Mouse (Mus musculus) ovary, adult 18-20 months (tissue): ENCODE data around the gene 1700088E04Rik.

Experiments
- DNase-seq: peaks from one replicate; pipeline ENCODE4 v3.0.0; 2022; ENCODE audit warnings: low spot score, mixed read lengths

1700088E04Rik gene

GRCm38 (mm10) chr15:79140866-79141565, at the start of gene 1700088E04Rik, which contains the start of gene Polr2f:
Gene 1700088E04Rik, minus strand, starts transcription at chr15:79141253.
Gene Polr2f, plus strand, starts transcription at chr15:79141009.
- DNase-seq = peak; percentile 90

- no peak for DNase-seq
Measured at GRCm38 (mm10) chr15:79187819-79188218, 46.8 kb upstream of the 1700088E04Rik start.

DNA sequence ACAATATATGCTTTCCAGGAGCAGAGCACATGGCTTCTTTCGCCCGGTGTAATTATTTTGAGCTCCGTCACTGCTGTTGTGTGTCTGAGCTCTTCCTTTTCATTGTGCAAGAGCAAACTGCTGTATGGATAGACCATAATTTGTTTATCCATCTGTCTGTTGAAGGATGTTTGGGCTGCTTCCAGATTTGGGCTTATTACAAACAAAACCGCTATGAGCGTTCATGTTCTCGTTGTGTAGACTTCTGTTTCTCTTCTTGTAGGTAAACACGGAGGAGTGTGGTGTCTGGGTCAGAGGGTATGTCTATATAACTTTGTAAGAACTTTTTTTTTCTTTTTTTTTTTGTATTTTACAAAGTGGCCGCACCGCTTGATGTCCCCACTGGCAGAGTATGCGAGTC, 44.2 kb upstream of the 1700088E04Rik start:
- no peak for DNase-seq

GRCm38 (mm10) chr15:79176905-79177304, 35.9 kb upstream of the 1700088E04Rik start:
- DNase-seq = no peak

DNA sequence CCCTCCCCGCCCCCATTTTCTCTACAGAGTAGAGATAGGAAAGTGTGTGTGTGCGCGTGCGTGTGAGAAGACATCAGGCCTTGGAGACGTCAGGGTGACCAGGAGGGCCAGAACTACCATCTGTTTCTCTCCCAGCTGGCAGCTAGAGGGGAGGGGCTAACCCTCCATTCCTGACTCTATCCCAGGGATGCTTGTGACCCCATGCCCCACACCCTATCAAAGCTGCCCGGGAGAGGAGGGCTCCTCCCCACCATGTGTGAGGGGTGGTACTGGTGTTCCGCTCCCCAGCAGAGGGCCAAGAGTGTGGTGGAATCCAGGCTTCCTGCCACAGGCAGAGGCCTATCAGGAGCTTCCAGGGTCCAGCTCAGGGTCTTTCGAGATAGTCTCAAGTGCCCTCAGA, 25.7 kb upstream of the 1700088E04Rik start:
- DNase-seq = no peak

DNA sequence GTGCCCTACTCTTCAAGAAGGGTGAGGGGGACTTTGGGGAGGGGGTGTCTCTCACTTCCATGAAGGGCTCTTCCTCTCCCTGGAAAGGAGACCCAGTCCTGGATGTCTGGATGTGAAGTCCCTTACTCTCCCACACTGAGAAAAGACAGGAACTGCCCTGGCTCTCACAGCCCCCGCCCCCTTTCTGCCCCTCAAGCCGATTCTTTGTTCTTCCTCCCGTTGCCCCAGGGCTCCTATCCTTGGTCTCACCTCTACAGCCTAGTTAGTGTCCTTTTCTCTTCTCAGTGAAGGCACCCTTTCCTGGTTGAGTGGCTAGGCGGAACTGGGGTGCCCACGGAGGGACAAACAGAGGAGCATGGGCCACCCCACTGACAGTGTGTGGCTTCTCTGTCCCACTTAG, 24.1 kb upstream of the 1700088E04Rik start, which contains the start of gene Sox10:
Sox10 (minus strand) TSS at position 101 of the 400 bp plus-strand sequence.
- DNase-seq = no peak

GRCm38 (mm10) chr15:79164251-79164650, 23.2 kb upstream of the 1700088E04Rik start:
- no peak for DNase-seq

DNA sequence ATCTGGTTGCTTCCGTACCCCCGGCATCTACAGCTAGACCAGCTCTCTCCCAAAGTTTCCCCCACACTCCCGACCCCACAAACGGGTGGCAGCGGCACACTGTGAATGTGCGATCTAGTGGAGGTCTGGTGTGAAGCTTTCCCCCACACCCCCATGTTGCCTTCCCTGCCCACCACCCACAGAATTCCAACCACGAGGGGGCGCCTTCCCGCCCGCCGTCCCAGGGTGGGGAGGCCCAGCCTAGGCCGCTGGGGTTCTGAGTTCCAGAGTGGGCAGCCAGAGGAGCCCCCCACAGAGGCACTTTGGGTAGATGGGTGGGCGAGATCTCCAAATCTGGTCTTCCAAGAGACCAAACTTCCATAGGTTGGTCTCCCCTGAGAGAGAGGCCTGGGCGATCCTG, 21.8 kb upstream of the 1700088E04Rik start:
- no peak for DNase-seq

DNA sequence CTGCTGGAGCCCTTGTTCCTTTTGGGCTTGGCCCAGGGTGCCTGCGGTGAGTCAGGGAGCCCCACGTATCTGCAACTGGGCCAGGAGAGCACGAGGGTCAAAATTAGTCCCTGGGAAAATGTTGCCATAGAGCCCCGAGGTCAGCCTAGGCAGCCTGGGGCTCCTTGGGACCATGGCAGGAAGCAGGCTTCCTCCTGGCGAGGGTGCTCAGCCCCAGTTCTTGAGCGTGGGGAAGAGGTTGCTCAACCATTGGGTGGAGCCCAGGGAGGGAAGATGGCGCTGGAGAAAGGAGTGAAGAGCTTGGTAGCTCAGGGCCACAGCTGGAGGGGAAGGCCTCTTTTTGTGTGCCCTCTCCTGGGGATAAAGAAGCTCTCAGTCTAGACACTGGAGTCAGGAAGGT, 21.2 kb upstream of the 1700088E04Rik start:
- no peak for DNase-seq

DNA sequence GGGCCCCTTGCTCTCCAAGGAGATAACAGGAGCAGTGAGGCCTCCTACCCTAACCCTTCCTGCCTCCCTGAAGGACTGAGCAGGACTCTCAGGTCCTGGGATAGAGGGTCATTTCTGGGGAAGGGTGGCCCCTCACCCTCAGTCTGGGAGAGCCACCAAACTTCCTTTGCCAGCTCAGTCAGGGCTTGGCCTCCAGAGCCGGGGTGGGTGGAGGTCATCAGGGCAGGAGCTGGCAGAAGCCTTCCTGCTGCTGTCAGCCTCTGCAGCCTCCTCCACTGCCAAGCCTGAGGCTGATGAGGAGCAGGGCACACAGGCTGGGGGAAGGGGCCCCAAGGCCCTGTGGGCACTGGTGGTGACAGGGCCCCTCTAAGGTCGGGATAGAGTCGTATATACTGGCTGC, 14.5 kb upstream of the 1700088E04Rik start:
- no peak for DNase-seq

- DNase-seq = no peak
Measured at GRCm38 (mm10) chr15:79152709-79153108, 11.7 kb upstream of the 1700088E04Rik start.

DNA sequence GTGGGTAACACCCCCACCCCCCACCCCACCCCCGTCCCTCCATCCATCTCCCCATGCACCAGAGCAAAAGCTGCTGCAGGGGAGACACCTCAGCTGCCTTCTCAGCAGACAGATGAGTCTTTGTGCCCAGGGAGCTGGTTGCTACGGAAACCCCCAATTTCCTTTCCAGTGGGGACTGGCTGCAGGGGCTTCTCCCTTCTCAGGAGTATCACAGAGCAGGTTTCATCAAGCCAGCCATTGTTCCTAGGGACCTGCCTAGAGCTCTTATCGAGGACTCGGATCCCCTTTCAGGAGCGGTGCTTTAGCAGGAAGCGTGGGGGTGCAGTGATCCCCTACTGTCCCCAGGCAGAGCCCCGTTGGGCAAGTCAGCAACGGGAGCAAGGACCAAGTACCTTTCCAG, 10.8 kb upstream of the 1700088E04Rik start:
- DNase-seq = no peak

GRCm38 (mm10) chr15:79148533-79148932, 7.5 kb upstream of the 1700088E04Rik start:
- peak; percentile 48 for DNase-seq

GRCm38 (mm10) chr15:79145522-79145921, 4.5 kb upstream of the 1700088E04Rik start:
- no peak for DNase-seq

DNA sequence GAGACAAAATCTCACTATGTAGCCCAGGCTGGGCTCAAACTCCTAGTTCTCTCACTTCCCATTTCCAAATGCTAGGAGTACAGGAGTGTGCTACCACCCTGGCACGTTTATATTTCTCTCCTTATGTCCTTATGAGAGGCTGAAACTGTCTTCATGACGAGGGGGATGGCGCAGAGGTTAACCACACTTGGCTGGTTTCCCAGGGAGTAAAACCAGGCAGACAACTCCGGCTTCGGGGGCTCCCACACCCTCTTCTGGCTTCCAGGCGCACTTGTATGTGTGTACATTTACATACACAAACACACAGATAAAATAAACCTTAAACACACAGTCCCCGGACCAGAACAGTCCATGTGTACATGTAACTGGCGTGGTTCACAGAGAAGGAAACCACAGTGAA, 3.0 kb upstream of the 1700088E04Rik start:
- DNase-seq = no peak

DNA sequence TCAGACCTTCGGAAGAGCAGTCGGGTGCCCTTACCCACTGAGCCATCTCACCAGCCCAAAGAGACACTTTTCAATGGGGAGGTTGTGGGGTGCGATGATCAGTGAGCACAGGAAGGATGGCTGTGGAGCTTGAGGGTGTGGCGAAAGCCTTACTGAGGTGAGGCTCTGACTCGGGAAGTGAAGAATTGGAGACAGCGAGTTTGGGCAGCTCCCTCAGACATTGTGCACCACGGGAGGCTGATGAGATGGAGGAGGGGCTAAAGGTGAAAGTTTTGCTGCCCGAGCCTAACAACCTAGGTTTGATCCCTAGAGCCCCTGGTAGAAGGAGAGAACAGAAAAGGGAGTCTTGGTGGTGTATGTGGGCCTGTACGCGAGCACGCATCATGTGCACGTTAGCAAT, 2.3 kb upstream of the 1700088E04Rik start:
- DNase-seq = no peak

- DNase-seq = no peak
Measured at GRCm38 (mm10) chr15:79141566-79141917, 489 bp upstream of the 1700088E04Rik start.

DNA sequence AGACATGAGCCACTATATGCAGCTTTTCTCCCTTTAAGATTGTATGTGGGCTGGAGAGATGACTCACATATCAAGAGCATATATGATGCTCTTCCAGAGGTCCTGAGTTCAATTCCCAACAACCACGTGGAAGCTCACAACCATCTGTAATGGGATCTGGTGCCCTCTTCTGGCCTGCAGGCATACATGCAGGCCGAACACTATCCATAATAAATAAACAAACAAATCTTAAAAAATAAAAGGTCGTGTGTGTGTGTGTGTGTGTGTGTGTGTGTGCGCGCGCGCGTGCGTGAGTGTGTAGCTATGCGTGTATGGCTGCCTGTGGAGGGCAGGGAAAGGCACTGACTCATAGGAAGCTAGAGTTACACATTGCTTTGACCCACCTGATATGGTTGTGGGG, 1.4 kb downstream of the 1700088E04Rik start:
- DNase-seq = no peak

- no peak for DNase-seq
Measured at GRCm38 (mm10) chr15:79135783-79136575, 5.1 kb downstream of the 1700088E04Rik start.

- DNase-seq = no peak
Measured at GRCm38 (mm10) chr15:79135332-79135731, 5.7 kb downstream of the 1700088E04Rik start.

GRCm38 (mm10) chr15:79134496-79135270, 6.4 kb downstream of the 1700088E04Rik start:
- DNase-seq = no peak

GRCm38 (mm10) chr15:79133191-79133661, 7.8 kb downstream of the 1700088E04Rik start:
- no peak for DNase-seq
